Mouse (Mus musculus): ENCODE measurements around the gene Slc9a5.

Slc9a5 gene

DNA sequence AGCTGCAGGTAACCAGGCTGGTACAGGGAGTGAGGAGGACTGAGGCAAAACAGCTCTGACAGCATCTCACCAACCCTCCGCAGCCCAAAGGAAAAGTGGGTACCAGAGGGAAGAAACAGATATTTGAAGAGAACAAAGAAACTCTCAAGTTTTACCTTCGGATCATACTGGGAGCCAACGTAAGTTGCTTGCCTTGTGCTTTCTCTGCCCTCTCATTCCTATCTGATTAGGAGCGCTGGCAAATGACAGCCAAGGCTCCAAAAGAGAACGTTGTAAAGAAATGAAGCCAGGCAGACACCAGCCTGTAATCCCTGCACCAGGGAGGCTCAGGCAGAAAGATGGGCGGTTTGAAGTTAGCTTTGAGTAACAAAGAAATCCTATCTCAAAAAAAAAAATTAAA is 21.7 kb upstream of the Slc9a5 start:
- no peak for DNase-seq

- DNase-seq: no peak
These were observed 18.3 kb upstream of the Slc9a5 start for GRCm38 (mm10) chr8:105330325-105330724.

DNA sequence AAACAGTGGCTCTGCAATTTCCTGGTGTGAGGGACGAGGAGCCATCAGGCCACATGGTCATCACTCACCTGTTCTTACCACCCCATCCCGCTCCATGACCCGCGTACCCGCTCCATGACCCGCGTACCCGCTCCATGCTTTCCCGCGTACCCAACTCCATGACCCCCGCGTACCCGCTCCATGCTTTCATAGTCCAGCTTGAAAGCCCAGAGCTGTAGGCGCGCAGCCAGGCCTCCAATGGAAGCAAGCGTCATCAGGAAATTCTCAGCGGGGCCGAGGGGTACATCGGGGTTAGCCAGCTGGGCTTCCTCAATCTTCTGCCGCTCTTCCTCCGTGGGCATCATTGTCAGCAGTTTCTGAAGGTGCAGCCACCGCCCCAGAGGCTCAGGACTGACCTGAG is 17.2 kb upstream of the Slc9a5 start:
- no peak for DNase-seq

- no peak for DNase-seq
These were observed 16.7 kb upstream of the Slc9a5 start for GRCm38 (mm10) chr8:105331931-105332330.

- no peak for DNase-seq
These were observed 16.1 kb upstream of the Slc9a5 start for GRCm38 (mm10) chr8:105332523-105332922.

- peak; percentile 27 to 35 for DNase-seq
These were observed 12.1 kb upstream of the Slc9a5 start for GRCm38 (mm10) chr8:105336373-105337130.

GRCm38 (mm10) chr8:105338992-105339391 is 9.7 kb upstream of the Slc9a5 start:
- no peak for DNase-seq

GRCm38 (mm10) chr8:105339886-105340635 is 8.6 kb upstream of the Slc9a5 start:
- DNase-seq: no peak

DNA sequence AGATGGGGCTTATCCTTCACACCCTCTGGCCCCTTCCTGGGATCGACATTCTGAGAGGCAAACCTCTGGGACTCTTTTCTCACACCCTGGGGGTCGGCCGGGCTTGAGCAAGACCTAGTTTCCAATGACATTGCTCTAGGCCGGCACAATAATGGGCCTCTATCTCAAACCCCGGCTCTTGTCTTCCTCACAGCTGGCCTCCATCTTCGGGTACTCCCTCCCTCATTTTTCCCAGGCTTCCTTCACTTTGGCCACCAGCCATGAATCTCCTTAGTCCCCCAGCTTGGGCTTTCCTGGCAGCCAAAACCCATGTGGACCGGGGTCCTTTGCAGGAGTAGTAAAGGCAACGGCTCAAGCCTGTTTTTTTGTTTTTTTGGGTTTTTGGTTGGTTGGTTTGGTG is 7.2 kb upstream of the Slc9a5 start:
- no peak for DNase-seq

DNA sequence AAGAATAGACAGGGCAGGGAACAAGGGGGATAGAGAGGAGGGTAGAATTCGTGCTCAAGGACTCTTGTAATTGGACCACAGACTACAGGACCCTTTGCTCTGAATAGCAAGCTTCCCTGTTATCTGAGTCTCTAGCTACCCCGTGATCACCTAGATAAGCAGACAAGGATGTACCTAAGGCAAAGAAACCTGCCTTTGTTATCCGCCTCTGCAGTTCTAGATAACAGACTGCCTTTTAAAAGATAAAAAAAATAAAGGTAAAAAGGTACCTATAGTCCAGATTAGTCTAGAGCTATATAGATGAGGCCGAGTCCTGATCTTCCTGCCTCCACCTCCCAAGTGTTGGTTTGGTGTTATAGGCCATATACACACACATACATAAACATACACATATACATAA is 5.9 kb upstream of the Slc9a5 start:
- no peak for DNase-seq

- no peak for DNase-seq
These were observed 4.7 kb upstream of the Slc9a5 start for GRCm38 (mm10) chr8:105343791-105344574.

GRCm38 (mm10) chr8:105345061-105345975 is 3.3 kb upstream of the Slc9a5 start:
- no peak for DNase-seq

DNA sequence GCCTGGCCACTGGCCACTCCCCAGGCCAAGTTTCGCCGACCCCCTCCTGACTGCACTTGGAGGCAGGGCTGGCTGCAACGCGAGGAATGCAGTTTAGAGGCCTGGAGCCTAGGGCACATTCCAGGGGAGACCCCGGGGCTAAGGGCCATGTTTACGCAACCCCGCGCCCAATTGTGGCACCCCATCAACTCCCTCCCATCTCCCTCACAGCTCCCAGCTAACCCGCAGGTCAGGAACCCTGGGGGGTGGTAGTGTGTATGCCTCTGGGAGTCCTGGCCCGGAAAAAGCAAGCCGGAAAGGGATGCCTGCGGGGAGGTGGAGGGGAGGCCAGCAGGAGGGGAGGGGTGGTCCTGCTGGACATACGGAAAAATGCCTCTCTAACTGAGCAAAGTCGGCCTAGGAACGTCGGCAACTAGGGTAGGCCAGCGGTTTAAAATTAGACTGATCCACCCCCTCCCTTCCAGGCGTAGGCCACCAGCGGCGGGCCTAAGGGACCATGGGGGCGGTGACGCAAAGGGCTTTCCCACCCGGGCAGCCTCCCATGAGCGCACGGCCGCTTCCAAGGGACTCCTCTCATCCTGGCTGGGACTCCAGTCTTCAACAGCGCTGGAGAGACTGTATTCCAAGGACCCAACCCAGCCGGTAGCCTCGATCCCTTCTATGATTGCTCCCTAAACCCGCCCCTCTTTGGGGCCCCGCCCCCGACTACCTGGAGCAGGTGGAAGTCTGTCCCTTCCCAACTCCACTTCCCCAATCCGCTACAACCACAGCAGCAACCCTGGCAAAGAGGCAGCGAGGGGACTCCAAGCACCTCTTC is 1.8 kb upstream of the Slc9a5 start:
- peak in 1 of 2 experiments; percentile 23 for DNase-seq

DNA sequence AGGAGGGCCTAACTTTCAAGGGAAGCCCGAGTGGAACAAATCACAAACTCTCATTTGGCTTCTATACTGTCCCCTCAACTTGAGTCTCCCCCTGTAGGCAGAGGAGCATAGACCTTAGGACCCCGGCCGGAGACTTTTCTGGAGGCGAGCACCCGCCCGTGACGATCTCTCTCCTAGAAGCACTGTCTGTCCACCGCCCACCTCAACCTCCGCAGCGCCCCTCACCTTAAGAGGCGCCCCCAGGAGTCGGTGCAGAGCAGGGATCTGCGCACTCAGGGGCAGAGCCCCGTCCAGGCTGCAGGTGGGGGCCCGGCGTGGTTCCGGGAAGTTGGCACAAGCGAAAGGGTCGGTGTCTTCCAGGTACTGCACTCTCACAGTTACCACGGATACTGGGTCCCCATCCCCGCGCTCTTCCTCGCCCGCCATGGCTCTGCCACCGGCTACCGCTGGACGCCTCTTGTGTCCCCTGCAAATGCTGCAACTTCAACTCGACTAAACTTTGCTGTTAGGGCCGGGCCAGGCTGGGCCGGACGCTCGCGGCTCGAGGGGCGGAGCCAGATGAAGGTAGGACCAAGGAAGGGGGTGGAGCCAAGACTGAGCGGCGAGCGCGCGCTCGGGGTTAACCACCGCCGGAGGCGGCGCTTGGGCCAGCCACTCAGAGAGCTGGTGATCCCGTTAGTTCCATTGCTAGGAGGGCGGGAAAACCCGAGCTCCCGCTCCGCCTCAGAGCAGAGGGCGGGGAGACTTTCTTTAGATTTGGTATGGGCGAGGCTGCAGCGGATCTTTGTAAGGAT is 1.0 kb upstream of the Slc9a5 start, which contains the start of gene Fhod1:
Gene Fhod1 (minus strand): TSS at position 526 of the 794 bp plus-strand sequence.
- DNase-seq: peak; percentile 86 to 87

- DNase-seq: peak; percentile 42 to 55
These were observed 591 bp downstream of the Slc9a5 start for GRCm38 (mm10) chr8:105349096-105349771.

DNA sequence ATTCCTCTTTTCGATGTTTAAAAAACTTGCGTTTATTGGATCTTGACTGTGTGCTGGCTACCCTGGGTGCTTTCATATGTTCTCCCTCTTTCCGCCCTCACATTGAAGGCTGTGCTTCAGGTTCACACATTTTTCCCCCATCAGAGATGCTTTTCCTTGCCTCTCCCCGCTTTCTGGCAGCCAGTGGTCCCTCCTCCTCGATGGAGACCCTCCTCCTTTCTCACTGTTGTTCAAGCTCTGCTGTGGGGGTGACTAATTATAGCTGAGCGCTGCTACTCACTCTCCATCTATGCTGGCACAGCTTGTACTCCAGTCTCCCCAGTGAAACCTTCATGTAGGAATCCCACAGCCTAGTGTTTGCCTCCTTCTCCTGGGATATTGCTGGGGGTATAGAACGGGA is 1.5 kb downstream of the Slc9a5 start:
- DNase-seq: no peak

- no peak for DNase-seq
These were observed 5.0 kb downstream of the Slc9a5 start for GRCm38 (mm10) chr8:105353583-105354135.

DNA sequence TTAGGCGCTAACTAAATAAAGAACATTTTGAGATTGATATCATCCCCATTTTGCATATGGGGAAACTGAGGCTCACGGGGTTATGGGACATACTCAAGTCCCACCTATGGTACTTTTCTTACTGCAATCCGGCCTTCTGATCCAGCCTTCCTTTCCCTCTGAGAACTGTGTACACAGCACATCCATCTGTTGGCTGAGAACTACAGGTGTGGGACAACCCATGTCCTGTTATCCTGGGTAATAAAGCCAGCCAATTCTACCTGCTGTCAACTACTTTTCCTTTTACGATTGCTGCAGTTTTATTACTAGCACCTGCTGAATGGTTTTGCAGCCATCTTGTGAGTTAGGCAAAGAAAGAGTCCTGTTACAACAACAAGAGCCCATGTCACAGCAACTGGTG is 5.9 kb downstream of the Slc9a5 start:
- no peak for DNase-seq

DNA sequence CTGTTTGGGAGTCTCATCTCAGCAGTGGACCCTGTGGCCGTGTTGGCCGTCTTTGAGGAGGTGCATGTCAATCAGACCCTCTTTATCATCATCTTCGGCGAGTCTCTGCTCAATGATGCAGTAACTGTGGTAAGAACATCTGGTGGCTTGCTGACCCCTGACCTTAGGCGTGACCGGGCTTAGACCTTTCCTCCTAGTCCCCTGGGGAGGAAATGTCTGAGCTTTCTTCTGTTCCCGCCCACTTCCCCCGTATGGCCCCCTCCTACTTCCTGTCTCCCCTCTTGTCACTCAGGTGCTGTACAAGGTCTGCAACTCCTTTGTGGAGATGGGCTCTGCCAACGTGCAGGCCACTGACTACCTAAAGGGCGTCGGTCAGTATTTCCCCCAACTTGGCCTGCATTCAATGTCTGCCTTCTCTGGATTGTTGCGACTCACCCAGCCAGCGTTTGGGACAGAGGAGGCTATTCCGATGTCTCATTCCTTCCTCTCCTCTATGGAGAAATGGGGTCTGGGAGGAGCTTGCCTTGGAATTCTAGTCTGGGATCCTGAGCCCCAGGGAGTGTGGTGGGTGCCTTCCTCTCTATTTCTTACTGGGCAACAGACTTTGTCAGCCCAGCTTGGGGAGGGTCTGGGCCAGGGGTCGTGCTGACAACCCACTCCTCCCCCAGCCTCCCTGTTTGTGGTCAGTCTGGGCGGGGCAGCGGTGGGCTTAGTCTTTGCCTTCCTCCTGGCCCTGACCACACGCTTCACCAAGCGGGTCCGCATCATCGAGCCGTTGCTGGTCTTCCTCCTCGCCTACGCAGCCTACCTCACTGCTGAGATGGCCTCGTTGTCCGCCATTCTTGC is 6.8 kb downstream of the Slc9a5 start:
- peak; percentile 44 to 51 for DNase-seq
